19 mouse cellular contexts compared by ENCODE assay signal in the genomic region with DNA sequence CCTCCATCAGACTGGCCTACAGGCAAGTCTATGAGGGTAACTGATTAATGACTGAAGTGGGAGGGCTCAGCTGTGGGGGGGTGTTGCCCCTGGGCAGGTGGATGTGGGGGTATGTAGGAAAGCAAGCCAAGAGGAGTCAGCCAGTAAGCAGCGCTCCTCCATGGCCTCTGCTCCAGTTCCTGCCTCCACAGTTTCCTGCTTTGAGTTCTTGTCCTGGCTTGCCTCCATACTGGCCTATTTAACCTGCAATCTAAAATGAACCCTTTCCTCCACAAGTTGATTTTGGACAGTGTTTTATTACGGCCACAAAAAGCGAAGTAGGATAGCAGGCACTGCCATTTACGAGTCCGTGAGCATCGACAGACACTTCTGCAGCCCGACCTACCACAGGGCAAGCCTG.
"Had no signal": no experiment of that assay in that cellular context is flagged by ENCODE, and none has a peak within 500 bp of the region (broad histone marks: within the 10 kb centered on the region; RNA-seq: fewer than 3 reads in every experiment).

No protein-coding gene starts in this region.

- ATAC-seq: liver, embryonic 12.5 days; lung, postnatal 0 days; midbrain, embryonic 15.5 days had no signal

- H3K9me3 ChIP-seq: liver, embryonic 12.5 days; lung, embryonic 15.5 days; megakaryocyte, embryonic 14.5 days; midbrain, embryonic 13.5 days; midbrain, embryonic 15.5 days; neural tube, embryonic 12.5 days had no signal

- H3K9ac ChIP-seq: liver, embryonic 12.5 days; liver, embryonic 14.5 days; lung, embryonic 15.5 days; neural tube, embryonic 12.5 days had no signal

- H3K4me2 ChIP-seq: liver, embryonic 12.5 days; lung, embryonic 15.5 days; midbrain, embryonic 11.5 days; midbrain, embryonic 13.5 days; midbrain, embryonic 15.5 days had no signal

- H3K27ac ChIP-seq: liver, embryonic 12.5 days; liver, embryonic 14.5 days; lung, embryonic 15.5 days; macrophage; neural tube, embryonic 12.5 days had no signal

- H3K27me3 ChIP-seq: lung, embryonic 15.5 days; midbrain, embryonic 13.5 days; midbrain, embryonic 15.5 days; neural tube, embryonic 12.5 days had no signal

- H3K4me3 ChIP-seq: liver, embryonic 12.5 days; lung, embryonic 15.5 days; megakaryocyte, embryonic 14.5 days; midbrain, embryonic 13.5 days; midbrain, embryonic 15.5 days; neural tube, embryonic 12.5 days had no signal

- DNase-seq: liver; lung, adult 2 months; lung, postnatal 14 days; lung, postnatal 36 days; right cerebral cortex, postnatal 14 days; spleen, adult 18-20 months; thymus, adult 18-20 months; thymus, postnatal 14 days; thymus, postnatal 36 days had no signal
